Mouse (Mus musculus): Measurements from ENCODE around the gene Wdr66.
"Not testable (repeated sequence)": the region's sequence is repeated elsewhere in the genome, so short reads cannot be mapped to it uniquely, and the experiment has no call there.

Gene Wdr66

DNA sequence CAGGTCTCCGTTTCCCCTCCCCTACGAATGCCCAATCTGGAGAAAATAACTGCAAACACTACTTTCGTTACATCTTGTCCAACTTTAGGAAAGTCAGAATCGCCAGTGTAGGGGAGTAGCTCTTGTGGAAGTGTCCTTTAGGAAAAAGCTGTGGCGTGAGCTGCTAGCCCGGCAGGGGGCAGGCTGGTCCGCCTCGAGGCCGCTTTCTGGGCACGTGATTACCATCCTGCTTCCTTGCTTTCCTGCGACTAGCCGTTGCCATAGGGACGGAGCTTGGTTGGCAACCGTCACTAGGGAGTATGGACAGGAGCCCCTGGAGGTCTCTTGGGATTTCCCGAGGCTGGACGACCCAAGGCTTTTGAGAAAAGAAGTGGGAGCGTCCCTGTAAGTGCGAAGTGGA lies at the start of gene Wdr66:
Gene Wdr66 (plus strand): TSS at position 269 of the 400 bp plus-strand sequence.
- peak; percentile 85 for DNase-seq (ENCODE audit: low spot score in 2 of 2)

GRCm38 (mm10) chr5:123202771-123203170 lies 49.1 kb upstream of the Wdr66 start:
- not testable (repeated sequence) for DNase-seq (ENCODE audit: low spot score in 2 of 2)

DNA sequence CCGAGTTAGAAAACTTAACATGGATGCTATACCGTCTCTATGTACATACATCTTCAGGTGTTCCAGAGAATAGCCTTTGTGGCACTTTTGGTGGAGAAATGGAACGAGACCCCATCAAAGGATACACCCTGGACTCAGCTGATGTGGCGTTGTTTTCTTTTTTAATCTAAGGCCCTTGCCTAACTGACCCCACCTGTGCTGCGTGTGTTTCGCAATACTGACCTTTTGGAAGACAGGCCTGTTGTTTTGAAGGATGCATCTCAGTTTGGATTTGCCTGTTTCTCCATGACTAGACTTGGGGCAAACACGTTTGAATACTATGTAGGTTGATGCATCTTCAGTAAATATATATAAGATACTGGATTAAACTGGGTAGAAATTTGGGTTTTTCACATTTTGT lies 48.3 kb upstream of the Wdr66 start:
- DNase-seq (ENCODE audit: low spot score in 2 of 2) = not testable (repeated sequence)

DNA sequence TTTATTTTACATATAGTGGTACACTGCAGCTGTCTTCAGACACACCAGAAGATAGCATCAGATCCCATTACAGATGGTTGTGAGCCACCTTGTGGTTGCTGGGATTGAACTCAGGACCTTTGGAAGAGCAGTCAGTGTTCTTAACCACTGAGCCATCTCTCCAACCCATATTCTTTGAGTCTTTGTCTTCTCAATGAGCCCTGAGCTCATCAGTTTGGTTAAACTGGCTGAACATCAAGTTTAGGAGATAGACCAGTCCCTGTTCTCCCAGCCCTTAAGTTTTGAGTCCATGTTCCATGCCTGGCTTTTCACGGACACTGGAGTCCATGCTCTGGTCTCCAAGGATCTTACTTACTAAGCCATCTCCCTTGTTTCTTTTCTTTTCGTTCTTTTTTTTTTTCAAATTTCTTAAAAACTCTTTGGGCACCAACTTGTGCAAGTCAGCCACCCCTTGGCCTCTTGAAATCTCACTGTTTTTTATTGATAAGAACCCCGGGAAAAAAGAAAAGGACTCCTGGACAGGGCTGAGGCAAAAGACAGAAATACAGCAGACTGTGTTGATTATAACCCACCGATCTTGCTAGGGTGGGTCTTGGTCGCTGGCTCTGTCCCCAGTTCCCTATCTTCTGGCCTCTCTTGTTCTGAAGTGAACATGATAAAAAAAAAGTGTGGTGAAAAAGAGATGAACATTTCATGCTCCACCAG lies 29.4 kb upstream of the Wdr66 start:
- not testable (repeated sequence) for DNase-seq (ENCODE audit: low spot score in 2 of 2)

DNA sequence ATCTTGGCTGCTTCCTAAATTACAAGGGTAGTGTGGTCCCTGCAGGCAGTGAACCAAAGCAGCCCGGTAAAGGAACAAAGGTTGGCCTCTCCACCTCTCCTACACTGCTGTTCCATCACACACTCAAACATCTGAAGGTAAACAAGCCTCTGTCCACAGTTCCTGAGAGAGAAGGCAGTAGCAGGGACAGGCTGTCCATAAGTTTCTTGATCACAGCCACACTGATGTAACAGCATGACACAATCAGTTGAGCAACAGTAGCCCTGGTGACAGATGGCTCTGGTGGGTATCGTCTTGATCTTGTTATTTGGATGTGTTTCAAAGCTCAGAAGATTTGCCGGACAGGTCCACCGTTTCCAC lies 28.9 kb upstream of the Wdr66 start:
- DNase-seq (ENCODE audit: low spot score in 2 of 2) = no peak

DNA sequence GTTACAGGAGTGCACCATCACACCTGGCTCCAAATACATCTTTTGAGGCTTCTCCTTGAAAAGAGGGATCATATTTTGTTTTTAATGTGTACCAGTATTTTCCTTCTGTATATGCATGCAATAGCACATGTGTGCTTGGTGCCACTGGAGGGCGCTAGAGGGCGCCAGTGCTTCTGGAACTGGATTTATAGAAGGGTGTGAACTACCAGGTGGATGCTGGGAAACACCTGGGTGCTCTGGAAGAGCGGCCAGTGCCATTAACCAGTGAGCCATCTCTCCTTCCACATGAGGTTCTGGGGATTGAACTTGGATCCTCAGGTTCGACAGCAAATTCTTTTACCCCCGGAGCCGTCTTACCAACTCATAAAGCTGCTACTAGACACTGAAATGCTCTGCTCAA lies 28.0 kb upstream of the Wdr66 start:
- not testable (repeated sequence) for DNase-seq (ENCODE audit: low spot score in 2 of 2)

GRCm38 (mm10) chr5:123226851-123227250 lies 25.1 kb upstream of the Wdr66 start:
- no peak for DNase-seq (ENCODE audit: low spot score in 2 of 2)

DNA sequence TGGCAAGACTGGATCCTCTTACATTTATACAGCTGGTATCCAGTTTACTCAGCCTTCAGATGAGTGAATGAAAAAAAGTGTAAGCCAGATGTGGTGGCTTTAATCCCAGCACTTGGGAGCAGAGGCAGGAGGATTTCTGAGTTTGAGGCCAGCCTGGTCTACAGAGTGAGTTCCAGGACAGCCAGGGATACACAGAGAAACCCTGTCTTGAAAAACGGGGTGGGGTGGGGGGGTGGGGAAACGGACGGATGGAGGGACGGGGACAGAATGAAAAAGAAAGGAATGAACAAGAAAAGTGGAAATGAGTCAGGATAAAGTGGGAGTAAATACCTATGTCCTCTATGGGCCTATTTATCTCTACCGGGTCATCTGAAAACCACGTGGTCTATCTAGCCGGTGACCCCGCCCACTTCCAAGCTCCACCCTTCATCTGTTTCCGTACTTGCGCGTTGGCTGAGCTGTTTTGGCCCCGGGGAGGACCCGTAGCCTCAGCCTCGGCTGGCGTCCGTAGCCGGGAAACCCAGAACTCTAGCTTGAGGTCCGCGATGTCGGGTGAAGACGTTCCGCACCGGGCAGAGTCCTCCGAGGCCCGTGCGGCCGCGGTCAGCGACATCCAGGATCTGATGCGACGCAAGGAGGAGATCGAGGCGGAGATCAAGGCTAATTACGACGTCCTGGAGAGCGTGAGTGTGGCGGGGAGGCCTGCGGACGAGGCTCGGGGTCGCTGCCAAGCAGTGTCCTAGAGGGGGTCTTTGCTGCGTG lies 24.0 kb upstream of the Wdr66 start:
- DNase-seq (ENCODE audit: low spot score in 2 of 2) = peak; percentile 97

GRCm38 (mm10) chr5:123228524-123228922 lies 23.4 kb upstream of the Wdr66 start:
- DNase-seq (ENCODE audit: low spot score in 2 of 2) = no peak

DNA sequence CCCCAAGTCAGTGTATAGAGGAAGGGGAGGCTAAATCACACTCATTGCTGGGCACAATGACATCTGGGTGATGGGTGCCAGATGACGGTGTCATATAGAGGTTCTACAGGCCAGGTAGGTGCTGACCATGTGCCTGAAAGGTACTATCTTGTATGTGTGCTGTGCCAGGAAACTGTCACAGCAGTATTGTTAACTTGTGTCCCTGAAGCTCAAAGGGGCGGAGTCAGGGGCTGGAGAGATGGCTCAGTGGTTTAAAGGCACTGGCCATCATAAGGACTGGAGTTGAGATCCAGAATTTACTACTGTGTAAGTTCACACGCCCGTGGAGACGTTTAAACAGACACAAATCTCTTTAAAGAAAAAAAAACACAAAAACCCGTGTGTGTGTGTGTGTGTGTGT lies 22.6 kb upstream of the Wdr66 start:
- no peak for DNase-seq (ENCODE audit: low spot score in 2 of 2)

- DNase-seq (ENCODE audit: low spot score in 2 of 2) = no peak
Measured at GRCm38 (mm10) chr5:123232180-123232579, 19.7 kb upstream of the Wdr66 start.

- peak in 1 of 2 experiments; percentile 44 for DNase-seq (ENCODE audit: low spot score in 2 of 2)
Measured at GRCm38 (mm10) chr5:123235731-123236130, 16.2 kb upstream of the Wdr66 start.

DNA sequence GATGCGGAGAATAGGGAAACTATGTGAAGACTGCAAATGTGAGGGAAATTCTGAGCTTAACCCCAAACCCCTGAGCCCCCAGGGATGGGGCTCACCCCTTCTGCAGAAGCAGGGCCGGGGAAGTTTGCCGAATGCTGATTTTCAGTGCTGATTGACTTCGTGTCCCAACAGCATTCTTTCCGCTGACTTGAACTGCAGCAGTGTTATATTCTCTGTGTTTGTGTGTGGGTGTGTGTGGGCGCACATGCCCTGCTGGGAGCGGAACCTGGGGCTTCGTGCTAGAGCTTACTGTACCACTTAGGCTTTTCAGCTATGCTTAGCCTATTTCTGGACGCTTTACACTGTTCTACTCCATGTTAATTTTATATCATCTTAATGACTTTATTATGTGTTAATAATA lies 15.5 kb upstream of the Wdr66 start:
- no peak for DNase-seq (ENCODE audit: low spot score in 2 of 2)

GRCm38 (mm10) chr5:123239501-123239900 lies 12.4 kb upstream of the Wdr66 start:
- DNase-seq (ENCODE audit: low spot score in 2 of 2) = no peak

DNA sequence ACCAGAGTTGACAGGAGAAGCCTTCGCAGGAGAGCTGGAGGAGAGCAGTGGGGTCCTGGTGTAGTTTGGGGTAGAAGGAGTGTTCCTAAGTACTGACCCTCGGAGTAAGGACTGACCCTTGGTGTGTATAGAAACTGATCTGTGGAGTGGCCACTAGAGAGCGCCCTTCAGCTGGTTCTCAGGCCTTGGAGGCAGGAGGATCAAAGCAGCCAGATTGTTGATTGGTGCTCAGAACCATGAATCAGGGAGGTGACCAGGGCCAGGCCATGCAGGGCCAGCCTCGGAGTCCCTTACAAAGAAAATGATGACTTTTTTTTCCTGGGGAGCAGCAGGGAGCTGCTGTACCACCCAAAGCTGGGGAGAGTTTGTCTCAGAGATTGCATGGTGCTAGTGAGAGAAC lies 6.4 kb upstream of the Wdr66 start:
- DNase-seq (ENCODE audit: low spot score in 2 of 2) = no peak

- no peak for DNase-seq (ENCODE audit: low spot score in 2 of 2)
Measured at GRCm38 (mm10) chr5:123251390-123251789, 512 bp upstream of the Wdr66 start.

DNA sequence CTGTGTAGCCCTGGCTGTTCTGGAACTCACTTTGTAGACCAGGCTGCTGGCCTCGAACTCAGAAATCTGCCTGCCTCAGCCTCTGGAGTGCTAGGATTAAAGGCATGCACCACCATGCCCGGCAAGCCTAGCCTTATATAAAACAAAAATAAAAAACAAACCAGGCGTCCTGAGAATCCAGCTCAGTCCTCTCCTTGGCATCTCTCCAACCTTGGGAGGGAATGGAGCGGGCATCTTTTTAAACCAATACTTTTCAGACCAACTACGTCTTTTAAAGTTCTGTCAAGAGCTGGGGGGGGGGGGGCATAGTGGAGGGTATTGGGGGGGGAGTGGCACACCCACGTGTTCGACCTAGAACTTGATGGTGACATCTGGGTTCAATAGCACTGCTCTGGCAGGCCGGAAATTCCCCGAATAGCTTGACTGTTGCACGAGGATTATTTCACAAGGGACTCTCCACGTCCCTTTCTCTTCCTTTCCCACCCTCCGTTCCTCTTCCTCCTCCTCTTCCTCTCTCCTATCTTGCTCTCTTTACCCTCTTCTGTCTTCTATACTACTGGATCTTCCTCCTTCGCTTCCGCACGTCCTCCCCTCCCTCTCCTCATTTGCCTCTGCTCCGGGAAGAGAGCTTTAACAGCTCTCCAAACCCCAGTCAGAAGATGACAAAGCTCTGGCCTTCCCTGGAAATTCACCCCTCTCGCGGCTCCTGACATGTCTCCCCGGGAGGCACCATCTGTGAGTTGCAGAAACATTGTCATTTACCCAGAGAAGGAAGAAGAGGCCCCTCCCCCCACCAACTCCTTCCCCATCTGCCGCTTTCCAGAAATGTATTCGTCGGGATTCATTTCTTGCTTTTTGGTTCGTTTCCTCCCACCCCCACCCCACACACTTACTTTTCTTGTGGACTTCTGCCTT lies 5.2 kb downstream of the Wdr66 start:
- peak; percentile 49 to 60 for DNase-seq (ENCODE audit: low spot score in 2 of 2)

DNA sequence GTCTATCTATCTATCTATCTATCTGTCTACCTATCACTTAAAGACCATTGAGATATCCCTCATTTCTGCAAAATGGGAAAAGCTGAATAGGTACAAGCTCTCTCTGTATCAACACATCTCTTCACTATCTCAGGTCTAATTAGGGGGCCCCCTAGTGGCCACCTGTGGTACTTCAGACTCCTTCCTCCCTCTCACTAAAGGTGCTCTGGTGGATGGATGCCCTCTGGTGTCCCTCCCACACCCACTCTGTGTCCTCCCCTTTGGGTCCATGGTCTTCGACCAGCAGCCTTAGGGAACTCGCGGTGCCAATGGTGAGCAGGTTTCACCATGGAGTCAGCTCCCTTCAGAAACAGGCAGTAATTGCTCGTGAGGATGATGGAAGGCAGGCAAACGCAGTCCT lies 7.1 kb downstream of the Wdr66 start:
- DNase-seq (ENCODE audit: low spot score in 2 of 2) = peak; percentile 43 to 47

DNA sequence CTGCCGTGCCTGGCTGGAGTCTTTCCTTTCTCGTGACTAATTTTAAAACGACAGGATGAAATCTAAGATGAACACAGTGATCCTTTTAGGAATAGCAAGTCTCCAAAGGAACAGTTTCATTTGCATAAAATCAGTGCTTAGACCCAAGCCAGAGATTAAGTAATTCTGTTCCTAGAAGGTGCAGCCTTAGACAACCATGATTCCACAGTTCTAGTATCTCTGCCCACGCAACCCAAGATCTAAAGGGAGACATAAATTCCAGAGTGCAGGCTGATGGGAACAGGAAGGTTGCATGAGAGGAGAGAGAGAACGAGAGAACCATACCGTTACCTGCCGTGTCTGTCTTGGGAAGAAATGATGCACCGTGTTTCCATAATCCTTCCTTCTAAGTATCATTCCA lies 8.8 kb downstream of the Wdr66 start:
- DNase-seq (ENCODE audit: low spot score in 2 of 2) = no peak

DNA sequence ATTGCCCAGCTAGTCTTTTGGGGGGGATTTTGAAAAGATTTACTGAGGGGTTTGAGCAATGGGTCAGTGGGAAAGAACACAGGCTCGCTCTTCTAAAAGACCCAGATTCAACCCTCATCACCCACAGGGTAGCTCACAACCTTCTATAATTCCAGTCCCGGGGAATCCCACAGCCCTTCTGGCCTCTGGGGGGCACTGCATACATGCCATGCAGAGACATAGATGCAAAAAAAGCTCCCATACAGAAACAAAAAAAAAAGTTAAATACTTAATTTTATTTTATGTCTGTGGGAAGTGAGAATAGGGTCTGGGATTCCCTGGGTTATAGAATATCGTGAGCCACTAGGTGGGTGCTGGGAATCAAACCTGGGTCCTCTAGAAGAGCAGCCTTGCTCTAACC lies 15.0 kb downstream of the Wdr66 start:
- DNase-seq (ENCODE audit: low spot score in 2 of 2) = no peak

- DNase-seq (ENCODE audit: low spot score in 2 of 2) = no peak
Measured at GRCm38 (mm10) chr5:123268477-123269474, 16.9 kb downstream of the Wdr66 start.

Data from frontal cortex, postnatal 25 days (tissue).